Mouse (Mus musculus) neural tube, embryonic 13.5 days (tissue): ENCODE measurements at regions not wholly inside any gene's neighbourhood (a gene's known extent, or its start where the extent isn't known, plus 50 kb on each side); places are given as distances from the start of the nearest gene placed in this dataset.

Source experiments
- ATAC-seq: fragments of 200-750 bp; cut with Nextera tagmentation; 2 replicates; pipeline ENCODE4 v1.8.0; 2017; ENCODE audit warnings: low read depth, mild to moderate bottlenecking, moderate TSS enrichment, moderate library complexity
- H3K27ac ChIP-seq: fragments of 300-500 bp; sonication (generic); replicated peaks from 2 replicates; pipeline ENCODE4 v1.5.1; 2015; ENCODE audit warnings: moderate library complexity, mild to moderate bottlenecking, inconsistent platforms
- H3K27me3 ChIP-seq: fragments of 300-500 bp; sonication (generic); 2 replicates; pipeline ENCODE4 v1.6.1; 2015; ENCODE audit warnings: mild to moderate bottlenecking, inconsistent platforms
- H3K36me3 ChIP-seq: fragments of 300-500 bp; sonication (generic); 2 replicates; pipeline ENCODE4 v1.6.1; 2015; ENCODE audit warnings: mild to moderate bottlenecking, inconsistent platforms
- H3K4me1 ChIP-seq: fragments of 300-500 bp; sonication (generic); replicated peaks from 2 replicates; pipeline ENCODE4 v1.6.1; 2015; ENCODE audit warnings: inconsistent platforms
- H3K4me2 ChIP-seq: fragments of 300-500 bp; sonication (generic); 2 replicates; pipeline ENCODE4 v1.6.1; 2015; ENCODE audit warnings: inconsistent platforms, mild to moderate bottlenecking, moderate library complexity
- H3K4me3 ChIP-seq: fragments of 300-500 bp; sonication (generic); 2 replicates; pipeline ENCODE4 v1.5.1; 2015; ENCODE audit warnings: mild to moderate bottlenecking, inconsistent platforms
- H3K9ac ChIP-seq: fragments of 300-500 bp; sonication (generic); 2 replicates; pipeline ENCODE4 v1.6.1; 2015; ENCODE audit warnings: moderate library complexity, mild to moderate bottlenecking, inconsistent platforms
- H3K9me3 ChIP-seq: fragments of 300-500 bp; sonication (generic); 2 replicates; pipeline ENCODE4 v1.6.1; 2016; ENCODE audit warnings: inconsistent platforms
- WGBS: fragments of 180-500 bp; shearing (Covaris S2); methylation state at CpG from one replicate; pipeline ENCODE4 v1.1.7; 2015; 5-methylcytosine and 5-hydroxymethylcytosine counted together

DNA sequence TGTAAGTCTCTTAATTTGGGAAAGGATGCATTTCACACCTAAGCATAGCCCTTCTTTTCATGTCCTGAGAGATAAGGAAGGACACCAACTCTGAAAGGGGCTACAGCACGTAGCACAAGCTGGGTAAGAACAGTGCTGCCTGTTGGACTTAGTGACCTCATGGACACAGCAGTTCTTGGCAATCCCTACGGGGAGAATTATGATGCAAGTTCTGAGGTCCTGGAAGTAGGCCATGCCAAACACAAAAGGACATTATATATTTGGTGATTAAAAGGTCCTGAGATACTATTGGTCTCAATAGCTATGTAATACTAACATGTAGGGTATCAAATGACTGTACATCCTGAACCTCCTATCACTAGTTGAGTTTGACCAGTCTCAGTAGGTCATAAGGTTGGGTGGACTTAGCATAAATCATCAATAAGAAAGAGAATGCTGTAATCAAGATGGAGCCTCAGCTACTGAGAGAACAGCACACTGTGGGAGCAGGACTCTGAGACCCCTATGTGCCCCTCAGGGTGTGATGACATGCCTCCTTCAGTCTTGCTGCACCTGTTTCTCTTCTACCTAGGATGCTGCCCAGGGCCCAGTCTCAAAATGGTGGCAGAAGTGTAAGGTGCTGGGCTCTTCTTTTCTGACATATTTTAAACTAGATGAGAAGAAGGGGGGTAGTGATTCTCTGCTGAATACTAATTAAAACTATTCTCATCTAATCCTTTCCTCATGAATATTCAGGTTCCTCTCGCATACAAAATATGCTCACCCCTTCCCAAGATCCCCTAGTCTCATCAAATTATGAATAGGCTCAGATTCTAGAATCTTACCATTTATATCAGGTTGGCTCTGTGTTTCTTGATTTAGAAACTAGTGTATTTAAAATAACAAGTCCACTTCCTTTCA lies 277.5 kb upstream of the Camk1g start:
- WGBS: 80% methylated on average over 3 of the region's 3 CpGs
- no peaks in the 10 kb centered on the region for H3K36me3 ChIP-seq
- no peaks in the 10 kb centered on the region for H3K9me3 ChIP-seq
- H3K4me1 ChIP-seq: 0 out of 2 replicates have a peak, but pooled peaks cover 2% of the 10 kb centered on the region
- H3K4me3 ChIP-seq: no peak overlapping the region
- H3K27ac ChIP-seq: no peak overlapping the region
- H3K27me3 ChIP-seq: no peaks in the 10 kb centered on the region
- H3K4me2 ChIP-seq: no peak overlapping the region
- no peak overlapping the region for H3K9ac ChIP-seq
- ATAC-seq: no peak

DNA sequence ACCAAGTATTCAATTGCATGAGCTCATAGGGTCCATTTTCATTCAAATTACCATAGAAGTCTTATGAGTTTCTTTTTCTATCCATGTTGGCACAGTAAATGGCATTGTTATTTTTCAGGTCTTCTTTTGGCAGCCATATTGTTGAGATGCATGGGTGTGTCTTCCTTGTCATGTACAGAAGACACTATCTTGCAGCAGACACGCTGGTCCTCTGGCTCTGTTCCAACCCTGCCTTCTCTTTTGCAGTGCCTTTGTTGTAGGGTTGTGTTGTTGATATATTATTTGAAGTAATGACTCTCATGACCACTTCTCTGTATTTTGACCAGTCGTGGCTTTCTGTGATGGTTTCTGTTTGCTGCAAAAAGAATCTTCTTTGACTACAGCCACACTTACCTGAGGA lies 274.4 kb upstream of the Camk1g start:
- no peak overlapping the region for H3K9ac ChIP-seq
- H3K4me1 ChIP-seq: 0 out of 2 replicates have a peak, but pooled peaks cover 2% of the 10 kb centered on the region
- no peak for ATAC-seq
- H3K27ac ChIP-seq: no peak overlapping the region
- H3K9me3 ChIP-seq: no peaks in the 10 kb centered on the region
- no peaks in the 10 kb centered on the region for H3K36me3 ChIP-seq
- H3K4me2 ChIP-seq: no peak overlapping the region
- no peak overlapping the region for H3K4me3 ChIP-seq
- WGBS: 91% methylated on average over 2 of the region's 2 CpGs
- no peaks in the 10 kb centered on the region for H3K27me3 ChIP-seq

DNA sequence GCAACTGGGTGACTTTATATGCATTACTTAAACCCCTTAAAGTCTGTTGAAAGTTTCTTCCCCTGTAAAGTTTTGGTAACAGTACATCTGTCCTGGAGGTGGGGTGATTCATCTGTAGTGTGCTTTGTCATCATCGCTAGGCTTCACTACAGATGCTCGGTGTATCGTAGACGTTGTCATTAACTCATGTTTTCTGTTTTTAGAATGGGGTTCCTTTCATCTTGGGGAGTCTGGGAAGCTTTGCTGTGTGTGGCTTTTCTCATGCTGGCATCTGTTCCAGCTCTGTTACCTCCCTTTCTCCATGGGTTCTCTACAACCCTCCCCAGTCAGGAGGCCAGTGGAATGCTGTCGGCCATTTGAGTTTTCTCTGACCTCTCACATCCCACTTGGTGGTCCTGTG lies 266.4 kb upstream of the Camk1g start:
- Histone ChIP-seq H3K9me3 (no peaks in the 10 kb centered on the region), H3K27ac (no peak overlapping the region), H3K4me1 (no peaks in the 10 kb centered on the region), H3K36me3 (no peaks in the 10 kb centered on the region), H3K27me3 (no peaks in the 10 kb centered on the region), H3K4me3 (no peak overlapping the region), H3K9ac (no peak overlapping the region), H3K4me2 (no peak overlapping the region)
- no peak for ATAC-seq
- WGBS: 87% methylated on average over 5 of the region's 5 CpGs

DNA sequence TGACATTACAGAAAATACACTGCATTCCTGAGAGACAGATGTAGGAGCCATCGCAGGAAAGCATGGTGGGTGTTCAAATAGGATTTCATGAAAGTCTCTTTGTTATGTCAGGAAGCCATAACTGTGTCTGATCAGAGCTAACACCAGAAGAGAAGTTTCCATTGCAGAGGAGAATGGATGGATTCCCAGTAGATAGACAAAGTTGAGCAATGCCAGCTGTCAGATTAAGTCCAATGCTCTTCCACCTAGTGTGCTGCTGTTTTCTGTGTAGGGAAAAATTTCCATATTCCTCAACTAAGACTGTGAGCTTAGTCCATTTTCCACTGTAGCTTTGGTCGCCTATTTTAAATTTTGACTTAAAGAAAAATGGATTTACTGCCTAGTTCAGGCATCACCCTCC lies 262.0 kb upstream of the Camk1g start:
- no peak overlapping the region for H3K4me2 ChIP-seq
- no peaks in the 10 kb centered on the region for H3K9me3 ChIP-seq
- H3K27ac ChIP-seq: no peak overlapping the region
- no peak overlapping the region for H3K9ac ChIP-seq
- no peaks in the 10 kb centered on the region for H3K36me3 ChIP-seq
- H3K27me3 ChIP-seq: no peaks in the 10 kb centered on the region
- peaks cover 15% of the 10 kb centered on the region for H3K4me1 ChIP-seq
- no peak for ATAC-seq
- 90% methylated on average over 2 of the region's 2 CpGs for WGBS
- no peak overlapping the region for H3K4me3 ChIP-seq

DNA sequence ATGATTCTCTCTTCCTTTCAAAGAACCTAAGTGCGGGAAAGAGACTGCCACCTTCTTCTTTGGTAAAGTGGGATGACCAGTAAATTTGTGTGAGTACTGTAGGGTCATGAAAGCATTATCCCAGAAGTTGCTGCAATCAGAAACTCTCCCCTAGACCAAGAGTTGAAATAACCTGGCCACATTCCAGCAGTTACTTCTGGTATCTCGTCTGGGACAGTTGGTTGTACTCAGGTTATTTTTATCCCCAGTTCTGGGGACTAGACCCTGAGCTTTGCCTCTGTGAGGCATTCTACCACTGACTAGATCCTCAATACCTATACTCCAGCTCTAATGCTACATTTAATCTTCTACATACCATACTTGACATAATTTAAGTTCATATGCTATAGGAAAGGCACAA lies 259.8 kb upstream of the Camk1g start:
- H3K9ac ChIP-seq: no peak overlapping the region
- WGBS: 69% methylated on average over 2 of the region's 2 CpGs
- ATAC-seq: no peak
- no peaks in the 10 kb centered on the region for H3K27me3 ChIP-seq
- H3K4me2 ChIP-seq: no peak overlapping the region
- H3K27ac ChIP-seq: no peak overlapping the region
- no peak overlapping the region for H3K4me3 ChIP-seq
- H3K9me3 ChIP-seq: no peaks in the 10 kb centered on the region
- no peaks in the 10 kb centered on the region for H3K36me3 ChIP-seq
- peaks cover 35% of the 10 kb centered on the region for H3K4me1 ChIP-seq

DNA sequence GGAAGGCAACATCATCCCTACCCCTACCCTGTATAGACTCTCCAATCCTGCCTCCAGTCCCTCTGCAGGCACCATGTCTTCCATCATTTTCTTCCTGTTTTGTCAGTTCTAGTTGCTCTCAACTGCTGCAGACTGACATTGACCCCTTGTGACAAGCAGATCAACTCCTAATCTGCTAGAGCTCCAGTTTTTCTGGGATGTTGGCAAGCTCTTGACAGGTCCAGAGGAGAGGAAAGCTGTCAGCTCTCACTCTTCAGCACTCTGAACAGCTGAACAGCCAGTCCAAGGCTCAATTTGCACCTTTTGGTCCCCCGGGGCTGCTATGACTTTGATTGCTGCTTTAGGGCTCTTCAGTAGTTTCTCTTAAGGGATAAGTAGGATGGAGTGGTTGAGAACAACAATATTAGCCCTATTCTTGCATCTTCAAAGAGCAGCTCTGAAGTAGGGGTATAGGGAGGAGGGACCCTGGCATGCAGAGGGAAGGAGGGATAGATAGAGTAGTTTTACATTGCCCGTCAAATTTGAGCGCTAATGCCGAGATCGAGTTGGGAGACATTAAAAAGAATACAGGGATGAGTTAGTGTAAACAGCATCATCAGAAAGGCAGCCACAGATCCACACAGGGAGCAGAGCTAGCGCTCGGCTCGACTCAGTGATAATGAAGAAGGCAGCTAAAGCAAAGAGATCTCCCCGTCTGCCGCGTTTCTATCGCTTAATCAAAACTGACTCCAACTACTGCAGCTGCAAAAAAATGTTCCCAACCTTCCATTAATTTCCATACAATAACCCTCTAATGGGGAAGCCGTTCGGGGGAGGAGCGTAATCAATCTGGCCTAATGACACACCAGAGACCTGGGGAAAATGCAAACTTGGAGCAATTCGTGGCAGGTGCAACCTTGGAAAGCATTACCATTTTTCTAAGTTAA lies 257.1 kb upstream of the Camk1g start:
- H3K9me3 ChIP-seq: no peaks in the 10 kb centered on the region
- peak; percentile 78 for ATAC-seq
- H3K9ac ChIP-seq: 0 out of 2 replicates have a peak overlapping the region, but pooled peaks have one; percentile 2
- WGBS: 34% methylated on average over 16 of the region's 16 CpGs
- peak overlapping the region; percentile 71 for H3K27ac ChIP-seq
- H3K4me3 ChIP-seq: no peak overlapping the region
- H3K4me1 ChIP-seq: peaks cover 39% of the 10 kb centered on the region
- no peaks in the 10 kb centered on the region for H3K27me3 ChIP-seq
- peak overlapping the region; percentile 19 for H3K4me2 ChIP-seq
- H3K36me3 ChIP-seq: no peaks in the 10 kb centered on the region

DNA sequence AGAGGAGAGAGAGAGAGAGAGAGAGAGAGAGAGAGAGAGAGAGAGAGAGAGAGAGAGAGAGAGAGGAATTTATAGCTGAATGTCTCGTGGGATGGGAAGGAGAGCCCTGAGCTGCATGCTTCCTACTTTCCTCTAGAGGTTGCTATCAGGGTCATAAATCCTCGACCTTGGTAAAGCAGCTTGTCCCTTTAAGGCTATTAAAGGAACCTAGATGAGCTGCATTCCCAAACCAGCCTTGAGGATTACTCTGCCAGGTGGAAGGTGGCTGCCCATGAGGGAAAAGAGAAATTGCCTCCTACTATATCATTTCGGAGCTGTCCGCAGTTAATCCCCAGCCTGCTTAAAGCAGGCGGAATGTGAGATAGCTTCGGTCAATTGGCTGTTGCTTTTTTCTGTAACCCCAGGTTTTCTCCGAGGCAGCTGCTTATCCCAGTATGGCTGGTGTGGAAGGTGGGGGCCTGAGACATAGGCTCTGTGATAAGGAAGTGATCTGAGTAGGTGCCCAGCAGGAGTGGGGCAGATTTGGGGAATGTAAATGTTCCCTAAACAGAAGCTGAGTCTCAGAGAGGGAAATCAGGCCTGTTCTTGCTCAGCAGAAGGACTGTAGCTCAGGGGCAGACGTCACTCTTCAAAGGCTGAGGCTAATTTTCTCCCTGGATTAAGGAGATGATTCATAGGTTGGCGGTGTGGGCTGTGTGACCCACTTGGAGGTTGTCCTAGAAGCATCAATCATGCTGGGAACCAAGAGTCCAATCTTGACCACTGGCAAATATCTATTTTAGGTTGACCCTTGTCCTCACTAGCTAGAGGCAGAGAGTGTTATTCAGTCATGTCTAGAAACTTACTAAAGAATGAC lies 255.2 kb upstream of the Camk1g start:
- no peak overlapping the region for H3K4me2 ChIP-seq
- peaks cover 39% of the 10 kb centered on the region for H3K4me1 ChIP-seq
- no peaks in the 10 kb centered on the region for H3K9me3 ChIP-seq
- no peak overlapping the region for H3K4me3 ChIP-seq
- no peak overlapping the region for H3K9ac ChIP-seq
- no peaks in the 10 kb centered on the region for H3K27me3 ChIP-seq
- no peak for ATAC-seq
- WGBS: 26% methylated on average over 9 of the region's 9 CpGs
- H3K27ac ChIP-seq: peak overlapping the region; percentile 46; the same call in 1 of the 2 replicates
- H3K36me3 ChIP-seq: no peaks in the 10 kb centered on the region

DNA sequence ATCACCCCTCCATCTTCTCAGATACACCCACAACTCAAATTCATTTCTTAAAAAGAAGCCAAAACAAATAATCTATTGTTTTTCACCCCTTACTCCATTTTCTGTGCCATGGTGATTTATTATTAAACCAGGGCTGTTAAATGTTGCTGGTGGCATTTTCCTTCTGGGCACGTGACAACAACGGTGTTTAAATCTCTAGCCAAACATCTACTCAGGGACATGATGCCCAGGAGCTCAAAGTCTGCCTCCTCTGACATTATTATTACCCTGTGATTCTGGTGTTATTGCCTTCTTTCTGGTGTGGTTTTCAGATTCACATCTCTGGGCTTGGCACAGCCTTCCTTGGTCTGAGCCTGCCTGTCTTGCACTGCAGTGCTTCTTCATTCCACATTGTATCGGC lies 253.5 kb upstream of the Camk1g start:
- no peak overlapping the region for H3K27ac ChIP-seq
- no peaks in the 10 kb centered on the region for H3K27me3 ChIP-seq
- H3K9me3 ChIP-seq: no peaks in the 10 kb centered on the region
- H3K4me1 ChIP-seq: peaks cover 48% of the 10 kb centered on the region
- no peak for ATAC-seq
- 53% methylated on average over 3 of the region's 3 CpGs for WGBS
- H3K4me2 ChIP-seq: no peak overlapping the region
- no peaks in the 10 kb centered on the region for H3K36me3 ChIP-seq
- no peak overlapping the region for H3K4me3 ChIP-seq
- H3K9ac ChIP-seq: no peak overlapping the region

DNA sequence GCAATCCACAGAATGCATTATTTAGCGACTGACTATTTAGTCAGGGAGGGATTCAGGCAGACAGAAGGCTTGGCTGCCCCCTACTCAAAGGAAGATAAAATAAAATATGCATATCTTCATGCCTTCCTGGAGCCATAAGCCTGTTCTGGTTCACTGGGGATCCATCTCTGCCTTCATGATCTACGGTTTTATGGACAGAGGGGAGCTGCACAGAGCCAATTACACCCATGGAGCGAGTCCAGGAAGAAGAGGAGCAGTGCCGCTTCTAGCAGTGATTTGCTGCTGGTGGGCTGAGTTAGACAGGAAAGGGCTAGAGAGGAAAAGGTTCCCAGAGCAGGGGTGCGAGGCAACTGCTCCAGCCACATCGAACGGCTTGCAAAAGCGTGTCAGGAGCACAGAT lies 248.2 kb upstream of the Camk1g start:
- Histone ChIP-seq H3K4me1 (peaks cover 24% of the 10 kb centered on the region), H3K27me3 (no peaks in the 10 kb centered on the region), H3K27ac (peak overlapping the region; percentile 87), H3K9me3 (no peaks in the 10 kb centered on the region), H3K4me3 (no peak overlapping the region), H3K9ac (no peak overlapping the region), H3K4me2 (no peak overlapping the region), H3K36me3 (no peaks in the 10 kb centered on the region)
- WGBS: 23% methylated on average over 8 of the region's 8 CpGs
- ATAC-seq: peak; percentile 87

DNA sequence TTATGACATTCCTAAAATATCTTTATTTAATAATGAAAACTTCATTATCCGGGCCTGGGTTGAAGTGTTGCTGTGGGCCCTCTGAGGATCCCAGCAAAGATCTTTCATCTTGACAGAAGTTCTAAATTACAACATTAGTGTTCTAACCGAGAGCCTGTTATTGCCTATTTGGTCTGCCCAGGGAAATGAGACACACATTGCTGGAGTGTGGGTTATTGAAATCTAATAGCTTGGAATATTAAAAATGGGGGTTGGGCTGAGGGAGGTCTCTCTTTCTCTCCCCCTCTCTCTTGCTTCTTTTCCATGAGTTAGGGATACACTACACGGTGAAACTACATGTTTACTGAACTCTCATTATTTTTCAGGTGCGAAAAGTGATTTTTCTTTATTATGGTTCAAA lies 240.4 kb upstream of the Camk1g start:
- WGBS: 56% methylated on average over 4 of the region's 4 CpGs

DNA sequence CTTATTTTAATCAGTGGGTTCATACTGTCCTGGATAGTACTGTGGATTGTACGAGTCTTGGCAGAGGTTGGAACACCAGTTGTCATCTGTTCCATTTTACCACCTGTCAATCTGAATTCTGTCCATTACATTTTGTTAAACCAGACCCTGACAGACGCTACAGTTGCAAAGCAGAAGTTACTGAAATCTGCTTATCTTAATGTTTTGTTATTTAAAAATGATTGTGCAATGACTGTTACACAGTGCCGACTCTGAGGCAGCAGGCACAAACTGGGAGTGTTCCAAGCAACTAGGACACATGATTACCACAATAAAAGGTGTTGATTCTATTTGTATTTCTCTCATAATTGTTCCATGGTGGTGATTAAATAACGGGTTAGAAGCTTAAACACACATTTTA lies 229.8 kb upstream of the Camk1g start:
- Histone ChIP-seq H3K9me3 (no peaks in the 10 kb centered on the region), H3K9ac (no peak overlapping the region), H3K27ac (no peak overlapping the region), H3K4me1 (no peaks in the 10 kb centered on the region), H3K27me3 (no peaks in the 10 kb centered on the region), H3K4me2 (no peak overlapping the region), H3K4me3 (no peak overlapping the region), H3K36me3 (no peaks in the 10 kb centered on the region)
- no peak for ATAC-seq
- WGBS: 90% methylated on average over 4 of the region's 4 CpGs

More for the DNA sequence above, 240.4 kb upstream of the Camk1g start:
- Histone ChIP-seq H3K36me3 (no peaks in the 10 kb centered on the region), H3K27ac (no peak overlapping the region), H3K4me2 (no peak overlapping the region), H3K9me3 (no peaks in the 10 kb centered on the region), H3K4me1 (peaks cover 28% of the 10 kb centered on the region), H3K9ac (no peak overlapping the region), H3K27me3 (no peaks in the 10 kb centered on the region), H3K4me3 (no peak overlapping the region)
- peak; percentile 75 for ATAC-seq
